In genomic region chr16:92136275-92136674, GRCm38 (mm10) we compare ENCODE assay signal across 31 mouse cellular contexts.
DNase-seq lines count a peak whose midpoint lies in the region; ATAC-seq and TF ChIP-seq lines count a peak whose summit lies in the region.
"Had no signal": no experiment of that assay in that cellular context is flagged by ENCODE, and none has a peak within 500 bp of the region (broad histone marks: within the 10 kb centered on the region; RNA-seq: fewer than 3 reads in every experiment).

No protein-coding gene starts in this region.

- no peak for ATAC-seq in kidney, postnatal 0 days (replicated peaks; ENCODE audit: low FRiP score, low read depth)
- no peak for ATAC-seq in kidney, embryonic 16.5 days (ENCODE audit: low FRiP score, low TSS enrichment)
- ATAC-seq in midbrain, embryonic 11.5 days (ENCODE audit: low FRiP score) = no peak
- ATAC-seq in midbrain, embryonic 13.5 days = no peak
- ATAC-seq in G1E (ENCODE audit: extremely low read depth, insufficient number of reproducible peaks, low FRiP score, poor library complexity, severe bottlenecking) = no peak
- ATAC-seq: activated CD4-positive, CD25-positive, alpha-beta regulatory T cell, adult 4 months; CD4-positive, CD25-positive, alpha-beta regulatory T cell, adult 4 months; forebrain, embryonic 14.5 days; inflammation-experienced regulatory T-cells, adult 6 months had no signal

- WGBS in kidney, postnatal 0 days = 95% methylated on average over 15 of the region's 15 CpGs
- WGBS in kidney, embryonic 16.5 days = 89% methylated on average over 15 of the region's 15 CpGs
- WGBS in midbrain, embryonic 11.5 days = 91% methylated on average over 15 of the region's 15 CpGs
- WGBS in midbrain, embryonic 13.5 days = 93% methylated on average over 15 of the region's 15 CpGs
- 87% methylated on average over 15 of the region's 15 CpGs for WGBS in bone marrow, adult 2 months

- no peaks in the 10 kb centered on the region for H3K36me3 ChIP-seq in kidney, postnatal 0 days (ENCODE audit: insufficient read depth, low read length)
- no peaks in the 10 kb centered on the region for H3K36me3 ChIP-seq in kidney, embryonic 16.5 days (ENCODE audit: insufficient read depth, low read length)
- H3K36me3 ChIP-seq in midbrain, embryonic 11.5 days (ENCODE audit: control insufficient read depth, insufficient read depth, low read length) = no peaks in the 10 kb centered on the region
- H3K36me3 ChIP-seq in midbrain, embryonic 13.5 days = no peaks in the 10 kb centered on the region
- H3K36me3 ChIP-seq in G1E (replicated peaks) = no peaks in the 10 kb centered on the region
- H3K36me3 ChIP-seq: embryonic facial prominence, embryonic 10.5 days; embryonic facial prominence, embryonic 15.5 days; heart, embryonic 12.5 days; midbrain, embryonic 12.5 days; neural tube, embryonic 15.5 days had no signal

- peak; percentile 17; the same call in 1 of the 2 replicates for TF ChIP-seq CTCF in kidney, postnatal 0 days (IDR thresholded peaks at IDR 0.05; ENCODE audit: low read depth)
- 0 out of 2 replicates have a peak, but pooled peaks have one; percentile 20 for TF ChIP-seq CTCF in G1E (IDR thresholded peaks at IDR 0.05; ENCODE audit: low read depth, low read length)
- TF ChIP-seq CTCF in bone marrow, adult 2 months (IDR thresholded peaks at IDR 0.05; ENCODE audit: control insufficient read depth, insufficient read depth, low read length) = 0 out of 2 replicates have a peak, but pooled peaks have one; percentile 10

- H3K4me3 ChIP-seq in kidney, postnatal 0 days (replicated peaks; ENCODE audit: low read depth, low read length) = no peak overlapping the region
- no peak overlapping the region for H3K4me3 ChIP-seq in kidney, embryonic 16.5 days (ENCODE audit: low read length)
- H3K4me3 ChIP-seq in midbrain, embryonic 11.5 days (ENCODE audit: low read depth, low read length) = no peak overlapping the region
- H3K4me3 ChIP-seq in midbrain, embryonic 13.5 days (replicated peaks) = no peak overlapping the region
- no peak overlapping the region for H3K4me3 ChIP-seq in G1E (ENCODE audit: low read depth, low read length)
- H3K4me3 ChIP-seq in bone marrow, adult 2 months (replicated peaks; ENCODE audit: control insufficient read depth, low read depth, low read length) = no peak overlapping the region
- H3K4me3 ChIP-seq: embryonic facial prominence, embryonic 10.5 days; embryonic facial prominence, embryonic 15.5 days; heart, adult 2 months; heart, embryonic 12.5 days; midbrain, embryonic 12.5 days; neural tube, embryonic 15.5 days had no signal

- H3K27me3 ChIP-seq in kidney, postnatal 0 days (ENCODE audit: insufficient read depth, low read length) = no peaks in the 10 kb centered on the region
- H3K27me3 ChIP-seq in kidney, embryonic 16.5 days (ENCODE audit: insufficient read depth, low read length) = no peaks in the 10 kb centered on the region
- H3K27me3 ChIP-seq in midbrain, embryonic 11.5 days (ENCODE audit: control insufficient read depth, insufficient read depth, low read length) = no peaks in the 10 kb centered on the region
- H3K27me3 ChIP-seq in midbrain, embryonic 13.5 days = no peaks in the 10 kb centered on the region
- peaks cover 8% of the 10 kb centered on the region; the same call in 1 of the 2 replicates for H3K27me3 ChIP-seq in G1E (ENCODE audit: insufficient read depth, low read length)
- H3K27me3 ChIP-seq: heart, embryonic 12.5 days; midbrain, embryonic 12.5 days; neural tube, embryonic 15.5 days had no signal

- H3K9ac ChIP-seq in kidney, postnatal 0 days (ENCODE audit: low read depth, low read length) = no peak overlapping the region
- H3K9ac ChIP-seq in kidney, embryonic 16.5 days (replicated peaks; ENCODE audit: low read length) = no peak overlapping the region
- H3K9ac ChIP-seq in midbrain, embryonic 11.5 days (ENCODE audit: low read length) = no peak overlapping the region
- H3K9ac ChIP-seq in midbrain, embryonic 13.5 days (replicated peaks) = no peak overlapping the region
- H3K9ac ChIP-seq: embryonic facial prominence, embryonic 15.5 days; heart, embryonic 12.5 days; hindbrain, embryonic 14.5 days; midbrain, embryonic 12.5 days; neural tube, embryonic 15.5 days had no signal

- H3K4me2 ChIP-seq in kidney, postnatal 0 days (ENCODE audit: low read length) = no peak overlapping the region
- no peak overlapping the region for H3K4me2 ChIP-seq in kidney, embryonic 16.5 days (replicated peaks; ENCODE audit: low read depth, low read length)
- no peak overlapping the region for H3K4me2 ChIP-seq in midbrain, embryonic 11.5 days
- no peak overlapping the region for H3K4me2 ChIP-seq in midbrain, embryonic 13.5 days (replicated peaks)
- H3K4me2 ChIP-seq: embryonic facial prominence, embryonic 15.5 days; heart, embryonic 12.5 days; hindbrain, embryonic 14.5 days; midbrain, embryonic 12.5 days; neural tube, embryonic 15.5 days had no signal

- no peaks in the 10 kb centered on the region for H3K9me3 ChIP-seq in kidney, postnatal 0 days (replicated peaks; ENCODE audit: low read length)
- H3K9me3 ChIP-seq in kidney, embryonic 16.5 days (ENCODE audit: low read length) = no peaks in the 10 kb centered on the region
- no peaks in the 10 kb centered on the region for H3K9me3 ChIP-seq in midbrain, embryonic 11.5 days (ENCODE audit: control insufficient read depth, low read length)
- H3K9me3 ChIP-seq in midbrain, embryonic 13.5 days = no peaks in the 10 kb centered on the region
- no peaks in the 10 kb centered on the region for H3K9me3 ChIP-seq in G1E (replicated peaks)
- H3K9me3 ChIP-seq: embryonic facial prominence, embryonic 10.5 days; embryonic facial prominence, embryonic 15.5 days; midbrain, embryonic 12.5 days; neural tube, embryonic 15.5 days had no signal

- DNase-seq in kidney, postnatal 0 days (ENCODE audit: low spot score) = no peak
- peak; percentile 59 for DNase-seq in midbrain, embryonic 11.5 days (ENCODE audit: low spot score, missing footprints)
- no peak for DNase-seq in G1E (ENCODE audit: low spot score)
- no peak for DNase-seq in retina, postnatal 1 day
- no peak for DNase-seq in right cerebral cortex, adult 2 months (ENCODE audit: low spot score in 2 of 2)
- DNase-seq: adrenal gland, adult 2 months; adrenal gland, postnatal 36 days; cerebellum, adult 8-10 months; cerebellum, postnatal 25 days; heart, adult 2 months; heart, postnatal 4 days; kidney, adult 2 months; kidney, postnatal 10 days; layer of hippocampus, adult 9-11 months; lung, adult 2 months; lung, postnatal 36 days; right cerebral cortex, adult 18-20 months; right cerebral cortex, postnatal 4 days had no signal

- H3K27ac ChIP-seq in kidney, postnatal 0 days = no peak overlapping the region
- H3K27ac ChIP-seq in kidney, embryonic 16.5 days (ENCODE audit: low read length) = no peak overlapping the region
- no peak overlapping the region for H3K27ac ChIP-seq in midbrain, embryonic 11.5 days (ENCODE audit: low read depth, low read length)
- no peak overlapping the region for H3K27ac ChIP-seq in midbrain, embryonic 13.5 days
- H3K27ac ChIP-seq in bone marrow, adult 2 months (ENCODE audit: control insufficient read depth, insufficient read depth, low read depth, low read length, poor library complexity) = no peak overlapping the region
- H3K27ac ChIP-seq: embryonic facial prominence, embryonic 10.5 days; embryonic facial prominence, embryonic 15.5 days; heart, adult 2 months; hindbrain, embryonic 14.5 days; midbrain, embryonic 12.5 days; neural tube, embryonic 15.5 days had no signal

- H3K4me1 ChIP-seq in kidney, postnatal 0 days (replicated peaks; ENCODE audit: insufficient read depth, low read length) = no peaks in the 10 kb centered on the region
- H3K4me1 ChIP-seq in kidney, embryonic 16.5 days (ENCODE audit: insufficient read depth, low read length) = no peaks in the 10 kb centered on the region; the same call in 1 of the 2 replicates
- H3K4me1 ChIP-seq in midbrain, embryonic 11.5 days (ENCODE audit: control insufficient read depth, insufficient read depth, low read length) = peaks cover 11% of the 10 kb centered on the region
- H3K4me1 ChIP-seq in midbrain, embryonic 13.5 days (replicated peaks) = peaks cover 25% of the 10 kb centered on the region
- no peaks in the 10 kb centered on the region for H3K4me1 ChIP-seq in G1E (ENCODE audit: insufficient read depth, low read depth, low read length)
- H3K4me1 ChIP-seq in bone marrow, adult 2 months (ENCODE audit: control insufficient read depth, insufficient read depth, low read length) = no peaks in the 10 kb centered on the region

- no peak for TF ChIP-seq POLR2A in bone marrow, adult 2 months (IDR thresholded peaks at IDR 0.05; ENCODE audit: borderline replicate concordance, control insufficient read depth, low read depth, low read length)
